Mouse (Mus musculus): ENCODE results near the gene Nkpd1. TPM values are rescaled to one million over a fixed set of nuclear protein-coding genes. Genes with fewer than 3 reads are reported as not detected.
A peak's percentile ranks its signal among the peaks of the same experiment; 100 is the strongest.

Nkpd1 gene
- polyA plus RNA-seq, 1 experiment, result 0.06 TPM

- no peak overlapping the region for H3K4me3 ChIP-seq
- no peak overlapping the region for H3ac ChIP-seq (ENCODE audit: control insufficient read depth, insufficient read length)
- H3K27me3 ChIP-seq (ENCODE audit: control insufficient read depth, insufficient read depth, insufficient read length), result no peaks in the 10 kb centered on the region
- H3K36me3 ChIP-seq (ENCODE audit: control insufficient read depth, insufficient read depth), result no peaks in the 10 kb centered on the region
- peak in 2 of 3 experiments; percentile 62 to 90 for TF ChIP-seq MYOG (IDR thresholded peaks at IDR 0.05; ENCODE audit: control insufficient read depth in 1 of 3, insufficient read depth in 1 of 3, insufficient read length in 2 of 3, low read depth in 2 of 3)
- no peak for TF ChIP-seq USF1 (IDR thresholded peaks at IDR 0.05; ENCODE audit: low read depth)
- peak; percentile 54 for TF ChIP-seq TCF3 (IDR thresholded peaks at IDR 0.05; ENCODE audit: insufficient read length, low read depth)
- peak in 2 of 3 experiments; percentile 96 for TF ChIP-seq MYOD1 (IDR thresholded peaks at IDR 0.05; ENCODE audit: control insufficient read depth in 1 of 3, insufficient read length in 2 of 3, low read depth in 2 of 3)
- H3K79me2 ChIP-seq (ENCODE audit: control insufficient read depth, insufficient read depth), result no peaks in the 10 kb centered on the region
- H3K4me2 ChIP-seq (ENCODE audit: low read depth), result no peak overlapping the region
These were observed 14.6 kb downstream of the Nkpd1 start for GRCm38 (mm10) chr7:19532240-19532639.

DNA sequence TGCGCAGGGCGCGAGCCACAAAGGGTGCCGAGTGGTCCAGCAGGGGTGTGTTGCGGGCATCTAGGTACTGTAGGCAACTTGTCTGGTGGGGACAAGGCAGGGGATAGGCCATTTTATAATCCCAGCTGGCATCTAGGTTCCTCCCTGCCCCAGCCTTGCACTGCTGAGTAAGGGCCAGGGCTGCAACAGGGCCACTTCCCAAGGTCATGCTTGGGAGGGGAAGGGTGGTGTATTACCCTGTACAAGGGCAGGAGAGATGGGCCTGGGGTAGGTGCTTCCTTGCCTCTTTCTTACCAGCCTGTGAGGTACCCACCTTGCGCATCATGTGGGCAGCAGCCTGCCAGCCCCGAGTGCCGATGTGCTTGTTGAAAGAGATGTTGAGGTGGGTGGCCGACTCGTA is 17.0 kb downstream of the Nkpd1 start:
- H3K27me3 ChIP-seq (ENCODE audit: control insufficient read depth, insufficient read depth, insufficient read length), result no peaks in the 10 kb centered on the region
- no peak overlapping the region for H3ac ChIP-seq (ENCODE audit: control insufficient read depth, insufficient read length)
- no peak overlapping the region for H3K4me2 ChIP-seq (ENCODE audit: low read depth)
- H3K79me2 ChIP-seq (ENCODE audit: control insufficient read depth, insufficient read depth), result peaks cover under 1% of the 10 kb centered on the region
- no peak overlapping the region for H3K4me3 ChIP-seq
- TF ChIP-seq POLR2AphosphoS2 (IDR thresholded peaks at IDR 0.05; ENCODE audit: insufficient read length, low read depth) (no peak), SRF (IDR thresholded peaks at IDR 0.05; ENCODE audit: control insufficient read depth, insufficient read length, low read depth) (no peak), USF1 (IDR thresholded peaks at IDR 0.05; ENCODE audit: low read depth) (no peak), POLR2A (IDR thresholded peaks at IDR 0.05; ENCODE audit: insufficient read length, low read depth) (no peak), MYOD1 (IDR thresholded peaks at IDR 0.05; ENCODE audit: control insufficient read depth in 1 of 3, insufficient read length in 2 of 3, low read depth in 2 of 3) (no peak), MAX (IDR thresholded peaks at IDR 0.05; ENCODE audit: low read depth) (no peak), TCF3 (IDR thresholded peaks at IDR 0.05; ENCODE audit: insufficient read length, low read depth) (no peak), E2F4 (IDR thresholded peaks at IDR 0.05; ENCODE audit: insufficient read depth) (no peak), TCF12 (IDR thresholded peaks at IDR 0.05; ENCODE audit: insufficient read depth, poor library complexity, severe bottlenecking) (no peak), MYOG (IDR thresholded peaks at IDR 0.05; ENCODE audit: control insufficient read depth in 1 of 3, insufficient read depth in 1 of 3, insufficient read length in 2 of 3, low read depth in 2 of 3) (no peak), REST (IDR thresholded peaks at IDR 0.05; ENCODE audit: insufficient read depth, insufficient read length) (no peak), CEBPB (IDR thresholded peaks at IDR 0.05; ENCODE audit: insufficient read depth, poor library complexity, severe bottlenecking) (no peak)
- H3K36me3 ChIP-seq (ENCODE audit: control insufficient read depth, insufficient read depth), result no peaks in the 10 kb centered on the region

- Histone ChIP-seq H3ac (ENCODE audit: control insufficient read depth, insufficient read length) (no peak overlapping the region), H3K27me3 (ENCODE audit: control insufficient read depth, insufficient read depth, insufficient read length) (no peaks in the 10 kb centered on the region), H3K4me3 (no peak overlapping the region), H3K79me2 (ENCODE audit: control insufficient read depth, insufficient read depth) (peaks cover 10% of the 10 kb centered on the region), H3K4me2 (ENCODE audit: low read depth) (peak overlapping the region; percentile 30), H3K36me3 (ENCODE audit: control insufficient read depth, insufficient read depth) (no peaks in the 10 kb centered on the region)
- TF ChIP-seq POLR2A (IDR thresholded peaks at IDR 0.05; ENCODE audit: insufficient read length, low read depth) (no peak), MYOG (IDR thresholded peaks at IDR 0.05; ENCODE audit: control insufficient read depth in 1 of 3, insufficient read depth in 1 of 3, insufficient read length in 2 of 3, low read depth in 2 of 3) (peak in 1 of 3 experiments; percentile 68), REST (IDR thresholded peaks at IDR 0.05; ENCODE audit: insufficient read depth, insufficient read length) (no peak), MYOD1 (IDR thresholded peaks at IDR 0.05; ENCODE audit: control insufficient read depth in 1 of 3, insufficient read length in 2 of 3, low read depth in 2 of 3) (peak in 1 of 3 experiments; percentile 61), CEBPB (IDR thresholded peaks at IDR 0.05; ENCODE audit: insufficient read depth, poor library complexity, severe bottlenecking) (no peak), POLR2AphosphoS2 (IDR thresholded peaks at IDR 0.05; ENCODE audit: insufficient read length, low read depth) (no peak)
These were observed 23.3 kb downstream of the Nkpd1 start for GRCm38 (mm10) chr7:19540771-19541566.

- Histone ChIP-seq H3K4me3 (no peak overlapping the region), H3ac (ENCODE audit: control insufficient read depth, insufficient read length) (no peak overlapping the region), H3K79me2 (ENCODE audit: control insufficient read depth, insufficient read depth) (peaks cover 15% of the 10 kb centered on the region), H3K4me2 (ENCODE audit: low read depth) (peak overlapping the region; percentile 30), H3K27me3 (ENCODE audit: control insufficient read depth, insufficient read depth, insufficient read length) (no peaks in the 10 kb centered on the region), H3K36me3 (ENCODE audit: control insufficient read depth, insufficient read depth) (no peaks in the 10 kb centered on the region)
- TF ChIP-seq REST (IDR thresholded peaks at IDR 0.05; ENCODE audit: insufficient read depth, insufficient read length) (no peak), CEBPB (IDR thresholded peaks at IDR 0.05; ENCODE audit: insufficient read depth, poor library complexity, severe bottlenecking) (no peak), MYOG (IDR thresholded peaks at IDR 0.05; ENCODE audit: control insufficient read depth in 1 of 3, insufficient read depth in 1 of 3, insufficient read length in 2 of 3, low read depth in 2 of 3) (no peak), POLR2AphosphoS2 (IDR thresholded peaks at IDR 0.05; ENCODE audit: insufficient read length, low read depth) (no peak), MYOD1 (IDR thresholded peaks at IDR 0.05; ENCODE audit: control insufficient read depth in 1 of 3, insufficient read length in 2 of 3, low read depth in 2 of 3) (no peak), TCF3 (IDR thresholded peaks at IDR 0.05; ENCODE audit: insufficient read length, low read depth) (no peak), TCF12 (IDR thresholded peaks at IDR 0.05; ENCODE audit: insufficient read depth, poor library complexity, severe bottlenecking) (no peak), SRF (IDR thresholded peaks at IDR 0.05; ENCODE audit: control insufficient read depth, insufficient read length, low read depth) (no peak), USF1 (IDR thresholded peaks at IDR 0.05; ENCODE audit: low read depth) (no peak), E2F4 (IDR thresholded peaks at IDR 0.05; ENCODE audit: insufficient read depth) (no peak), POLR2A (IDR thresholded peaks at IDR 0.05; ENCODE audit: insufficient read length, low read depth) (no peak), MAX (IDR thresholded peaks at IDR 0.05; ENCODE audit: low read depth) (no peak)
These were observed 24.1 kb downstream of the Nkpd1 start for GRCm38 (mm10) chr7:19541681-19542154.
